Mouse (Mus musculus): ENCODE data around the gene Nelfb. TPM values are rescaled to one million over a fixed set of nuclear protein-coding genes. Genes with fewer than 3 reads are reported as not detected.

Nelfb gene
- total RNA-seq, 2 experiments from 2014 or later, result 62.1 to 68.6 TPM

DNA sequence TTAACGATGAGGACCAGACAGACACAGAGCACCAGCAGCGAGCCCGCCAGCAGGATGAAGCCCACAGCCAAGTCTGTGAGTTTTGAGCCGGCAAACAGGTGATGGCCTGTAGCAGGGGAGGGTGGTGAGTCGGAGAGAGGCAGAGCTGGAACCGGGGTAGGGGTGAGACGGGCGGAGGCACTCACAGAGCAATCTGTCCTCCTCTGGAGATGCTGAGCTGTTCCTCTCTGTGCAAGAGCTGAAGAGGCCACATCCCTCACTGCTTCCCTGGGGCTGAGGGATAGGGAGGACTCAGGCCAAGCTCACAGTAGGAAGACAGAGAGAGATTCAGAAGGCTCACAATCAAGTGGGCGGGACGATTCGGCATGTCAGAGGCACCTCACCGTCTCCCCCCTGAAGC lies 19.7 kb upstream of the Nelfb start:
- no peak for DNase-seq (ENCODE audit: low spot score in 2 of 2)

GRCm38 (mm10) chr2:25230581-25230980 lies 19.3 kb upstream of the Nelfb start:
- DNase-seq (ENCODE audit: low spot score in 2 of 2), result no peak

GRCm38 (mm10) chr2:25229582-25229981 lies 18.3 kb upstream of the Nelfb start:
- DNase-seq (ENCODE audit: low spot score in 2 of 2), result no peak

DNA sequence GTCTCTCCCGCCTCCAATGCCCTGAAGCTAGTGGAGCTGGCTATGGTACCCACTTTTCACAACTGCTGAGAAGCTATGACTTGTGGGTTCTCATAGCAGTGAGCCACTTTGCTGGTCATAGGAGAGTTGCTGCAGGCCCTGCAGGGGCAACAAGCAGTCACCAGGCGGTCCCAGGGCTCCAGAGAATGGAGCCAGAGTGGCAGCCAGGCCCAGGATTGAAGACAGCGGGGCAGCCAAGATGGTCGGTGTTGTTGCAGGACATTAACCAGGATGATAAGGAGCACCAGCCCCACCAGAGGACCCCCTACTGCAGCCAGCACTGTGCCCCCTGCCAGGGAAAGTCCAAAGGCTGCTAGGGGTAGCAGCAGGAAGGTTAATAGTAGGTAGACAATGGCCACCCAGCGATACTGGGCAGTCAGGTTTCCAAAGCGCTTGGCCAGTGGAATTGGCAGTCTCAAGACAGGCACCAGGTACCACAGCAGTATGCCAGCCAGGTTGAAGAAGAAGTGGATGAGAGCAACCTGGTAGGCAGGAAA lies 17.8 kb upstream of the Nelfb start:
- DNase-seq (ENCODE audit: low spot score in 2 of 2), result no peak

GRCm38 (mm10) chr2:25228431-25228889 lies 17.2 kb upstream of the Nelfb start:
- peak; percentile 79 to 81 for DNase-seq (ENCODE audit: low spot score in 2 of 2)

GRCm38 (mm10) chr2:25227406-25227805 lies 16.1 kb upstream of the Nelfb start:
- no peak for DNase-seq (ENCODE audit: low spot score in 2 of 2)

DNA sequence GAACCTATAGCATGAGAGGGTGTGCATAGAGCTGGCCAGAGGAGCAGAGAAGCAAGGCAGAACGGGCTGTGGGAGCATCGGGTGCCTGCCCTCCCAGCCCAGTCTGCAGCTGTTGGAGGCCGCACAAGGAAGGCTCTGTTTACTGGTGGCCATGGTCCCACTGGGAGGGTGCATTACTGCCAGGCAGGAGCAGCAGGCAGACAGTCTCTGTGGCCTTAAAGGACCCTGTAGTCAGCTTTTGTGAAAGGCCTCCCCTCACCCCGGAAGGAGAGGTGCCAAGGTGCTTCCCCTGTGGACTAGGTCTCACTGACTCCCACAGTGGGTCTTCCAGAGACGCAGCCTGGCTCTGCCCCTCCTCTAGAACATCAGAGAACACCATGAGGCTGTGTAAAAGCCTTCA lies 15.6 kb upstream of the Nelfb start:
- no peak for DNase-seq (ENCODE audit: low spot score in 2 of 2)

DNA sequence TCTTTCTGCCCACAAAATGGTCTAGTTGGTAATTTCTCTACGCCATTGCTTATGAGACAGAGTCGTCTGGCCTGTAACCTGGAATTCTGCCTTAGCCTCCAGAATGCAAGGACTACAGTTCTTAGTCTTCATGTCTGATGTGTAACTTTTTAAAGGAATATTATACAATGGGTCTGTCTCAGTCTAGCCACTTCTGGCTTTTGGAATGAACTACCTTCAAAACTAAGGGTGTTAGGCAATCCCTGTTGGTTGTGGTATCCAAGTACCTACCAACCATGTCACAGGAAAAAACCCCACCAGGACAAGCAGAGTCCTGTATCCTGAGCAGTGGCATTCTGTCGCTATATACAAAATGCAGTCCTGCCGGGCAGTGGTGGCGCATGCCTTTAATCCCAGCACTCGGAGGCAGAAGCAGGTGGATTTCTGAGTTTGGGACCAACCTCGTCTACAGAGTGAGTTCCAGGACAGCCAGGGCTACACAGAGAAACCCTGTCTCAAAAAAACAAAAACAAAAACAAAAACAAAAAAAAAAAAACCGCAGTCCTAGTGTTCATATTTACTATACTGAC lies 14.6 kb upstream of the Nelfb start:
- DNase-seq (ENCODE audit: low spot score in 2 of 2), result no peak

GRCm38 (mm10) chr2:25224766-25225752 lies 13.8 kb upstream of the Nelfb start:
- peak; percentile 95 to 98 for DNase-seq (ENCODE audit: low spot score in 2 of 2)

DNA sequence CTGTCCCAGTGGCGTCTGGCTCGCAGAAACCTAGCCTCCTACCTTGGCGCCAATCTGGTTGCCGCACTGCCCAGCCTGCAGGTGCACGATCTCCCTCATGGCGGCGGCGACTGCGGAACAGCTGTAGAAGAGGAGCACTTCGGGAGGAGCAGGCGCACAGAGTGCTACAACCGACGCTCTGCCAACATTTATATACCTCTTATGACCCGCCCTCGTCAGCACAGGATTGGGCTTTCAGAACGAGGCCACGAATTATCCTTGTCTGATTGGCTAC lies 13.1 kb upstream of the Nelfb start, which contains the start of gene Tubb4b:
Gene Tubb4b, minus strand, starts transcription at position 211 of the 274 bp plus-strand sequence.
- no peak for DNase-seq (ENCODE audit: low spot score in 2 of 2)

DNA sequence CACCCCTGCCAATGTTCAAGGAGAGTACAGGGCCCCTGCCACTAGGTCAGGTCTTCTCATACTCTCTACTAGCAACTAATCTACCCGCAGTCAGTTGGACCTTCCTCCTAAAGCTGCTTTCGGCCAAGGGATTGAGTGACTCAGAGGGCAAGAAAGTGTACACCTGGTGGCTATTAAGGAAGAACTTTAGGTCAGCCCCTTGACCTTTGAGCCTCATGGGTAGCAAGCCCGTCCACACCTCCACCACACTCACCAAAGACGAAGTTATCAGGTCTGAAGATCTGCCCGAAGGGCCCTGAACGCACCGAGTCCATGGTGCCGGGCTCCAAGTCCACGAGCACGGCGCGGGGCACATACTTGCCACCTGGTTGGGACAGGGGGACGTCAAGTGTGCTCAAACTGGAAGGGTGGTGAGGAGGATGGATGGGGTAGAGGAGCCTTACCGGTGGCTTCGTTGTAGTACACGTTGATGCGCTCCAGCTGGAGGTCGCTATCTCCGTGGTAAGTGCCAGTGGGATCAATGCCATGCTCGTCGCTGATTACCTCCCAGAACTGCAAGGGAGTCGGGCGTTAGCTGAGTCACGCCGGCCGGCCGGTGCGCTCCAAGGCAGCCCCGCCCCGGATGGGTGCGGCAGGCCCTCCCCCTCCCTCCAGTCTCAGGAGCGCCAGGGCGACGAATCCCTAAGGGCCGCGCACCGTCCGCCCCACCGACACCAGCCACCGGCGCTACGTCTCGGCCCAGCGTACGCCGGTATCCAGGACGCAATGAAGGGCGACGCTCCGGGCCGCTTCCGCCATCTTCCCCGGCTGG lies 12.6 kb upstream of the Nelfb start:
- peak; percentile 74 to 77 for DNase-seq (ENCODE audit: low spot score in 2 of 2)

DNA sequence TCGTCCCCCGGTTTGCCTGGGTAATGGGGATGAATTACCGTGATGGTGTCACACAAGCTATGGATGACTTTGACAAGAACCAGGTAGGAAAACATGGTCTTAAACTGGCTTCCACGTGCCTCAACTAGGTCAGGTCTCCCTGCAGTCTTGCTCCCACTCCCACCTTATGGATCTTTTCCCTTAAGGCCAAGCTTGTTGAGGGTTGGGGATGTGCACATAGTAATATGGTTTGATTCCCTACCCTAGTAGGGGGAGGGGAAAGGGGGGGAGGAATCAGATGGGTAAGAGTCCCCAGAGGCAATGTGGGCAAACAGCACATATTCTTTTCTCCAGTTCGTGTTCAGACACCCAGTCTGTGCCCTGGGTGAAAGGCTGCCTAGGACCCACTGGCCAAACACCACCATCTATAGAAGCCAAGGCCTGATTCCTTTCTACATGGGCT lies 10.1 kb upstream of the Nelfb start:
- DNase-seq (ENCODE audit: low spot score in 2 of 2), result no peak

DNA sequence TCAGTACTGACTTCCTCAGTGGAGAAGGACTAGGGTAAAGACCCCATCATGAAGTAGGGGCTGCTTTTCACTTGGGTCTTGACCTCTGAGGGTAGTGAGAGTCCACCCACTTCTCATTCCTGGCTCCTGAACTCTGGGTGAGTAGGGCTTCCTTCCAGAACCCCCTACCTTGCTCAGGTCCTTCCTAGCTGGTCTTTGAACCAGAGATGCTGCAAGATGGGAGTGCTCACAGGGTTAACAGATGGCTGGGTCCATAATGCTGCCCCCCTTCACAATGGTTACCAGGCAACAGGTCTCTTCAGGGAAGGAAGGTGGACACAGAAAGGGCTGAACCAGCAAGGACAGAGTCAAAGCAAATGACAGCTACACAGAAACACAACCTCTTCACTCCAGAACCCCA lies 7.2 kb upstream of the Nelfb start, which contains the start of gene Fam166a:
Gene Fam166a, plus strand, starts transcription at position 301 of the 400 bp plus-strand sequence.
- DNase-seq (ENCODE audit: low spot score in 2 of 2), result no peak

DNA sequence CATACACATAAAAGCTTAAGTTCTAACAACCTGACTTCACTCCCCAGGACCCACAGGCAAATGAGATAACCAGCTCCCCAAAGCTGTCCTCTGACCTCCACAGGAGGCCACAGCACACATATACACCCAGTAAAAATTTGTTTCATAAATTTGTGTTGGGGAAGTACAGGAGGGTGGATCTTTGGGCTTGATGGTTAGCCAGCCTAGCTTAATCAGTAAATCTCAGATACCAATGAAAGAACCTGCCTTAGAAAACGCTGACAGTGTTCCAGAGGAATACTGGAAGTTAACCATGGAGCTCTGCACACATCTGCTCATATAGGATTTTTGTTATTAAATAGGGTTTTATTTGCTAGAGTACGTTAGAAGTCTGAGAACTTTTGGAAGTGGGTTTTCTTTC lies 6.4 kb upstream of the Nelfb start:
- no peak for DNase-seq (ENCODE audit: low spot score in 2 of 2)

DNA sequence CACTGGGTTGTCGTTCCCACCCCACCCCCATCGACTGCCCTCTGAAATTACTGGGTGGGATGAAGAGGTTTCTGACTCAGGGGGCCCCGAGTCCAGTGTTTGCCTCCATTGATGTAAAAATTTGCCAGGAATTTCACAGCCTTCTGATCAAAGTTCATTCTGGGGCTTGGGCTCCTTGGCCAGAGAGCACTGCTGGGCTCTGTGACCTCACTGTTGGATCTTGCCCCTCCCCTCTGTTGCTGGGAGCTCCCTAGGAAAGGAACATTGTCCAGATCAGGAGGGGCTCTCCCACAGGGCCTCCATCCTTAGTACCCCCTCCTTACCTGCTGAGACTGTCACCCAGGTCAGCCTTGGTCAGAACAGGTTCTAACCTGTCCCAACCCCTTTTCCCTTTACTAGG lies 3.2 kb upstream of the Nelfb start, which contains the start of gene Stpg3:
Gene Stpg3, minus strand, starts transcription at position 194 of the 400 bp plus-strand sequence.
- no peak for DNase-seq (ENCODE audit: low spot score in 2 of 2)

DNA sequence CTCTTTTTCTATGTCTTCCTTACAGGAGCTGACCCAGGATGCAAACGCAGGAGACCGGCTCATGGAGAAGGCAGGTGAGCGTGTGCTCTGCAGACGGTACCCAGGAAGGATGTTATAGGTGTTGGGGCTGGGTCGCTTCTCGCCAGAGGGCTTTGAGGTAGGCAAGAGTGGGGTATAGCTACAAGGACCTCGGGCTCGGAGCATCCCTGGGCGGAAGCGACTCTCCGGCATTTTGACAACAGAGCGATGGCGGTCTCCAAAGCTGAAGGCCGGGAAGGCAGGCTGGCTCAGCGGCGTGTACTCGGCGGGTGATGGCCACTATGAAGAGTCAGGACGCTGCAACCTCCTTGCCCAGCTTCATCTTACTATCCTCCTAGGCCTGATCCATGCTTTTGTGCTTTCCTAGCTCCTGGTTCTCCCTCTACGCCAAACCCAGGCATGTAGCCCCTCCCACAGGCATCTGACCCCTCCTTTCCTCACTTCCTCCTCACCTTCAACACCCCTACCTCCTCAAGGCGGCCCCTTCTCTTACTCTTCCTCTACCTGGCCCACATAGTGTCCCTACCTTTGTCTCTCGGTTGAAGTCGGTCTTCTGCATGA lies 2.1 kb upstream of the Nelfb start:
- no peak for DNase-seq (ENCODE audit: low spot score in 2 of 2)

GRCm38 (mm10) chr2:25210686-25211085 lies 603 bp downstream of the Nelfb start:
- DNase-seq (ENCODE audit: low spot score in 2 of 2), result peak in 1 of 2 experiments; percentile 26

DNA sequence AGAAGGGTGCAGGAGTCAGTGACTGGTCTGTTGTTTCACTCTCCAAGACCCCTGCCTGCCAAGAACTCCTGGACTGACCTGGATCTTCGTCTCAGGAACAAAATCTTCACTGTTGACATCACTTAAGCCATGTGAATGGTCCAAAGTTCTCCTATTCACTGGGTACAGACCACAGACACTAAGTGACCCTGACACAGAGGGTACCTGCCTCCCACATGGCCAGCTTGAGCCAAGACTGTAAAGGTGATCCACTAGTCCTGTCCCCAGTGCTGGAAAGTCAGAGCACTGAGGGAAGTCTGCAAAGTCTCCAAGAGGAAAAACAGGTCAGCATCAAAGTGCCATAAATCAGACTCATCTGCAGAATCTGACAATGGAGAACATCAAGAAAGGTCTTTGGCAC lies 3.7 kb downstream of the Nelfb start:
- no peak for DNase-seq (ENCODE audit: low spot score in 2 of 2)

DNA sequence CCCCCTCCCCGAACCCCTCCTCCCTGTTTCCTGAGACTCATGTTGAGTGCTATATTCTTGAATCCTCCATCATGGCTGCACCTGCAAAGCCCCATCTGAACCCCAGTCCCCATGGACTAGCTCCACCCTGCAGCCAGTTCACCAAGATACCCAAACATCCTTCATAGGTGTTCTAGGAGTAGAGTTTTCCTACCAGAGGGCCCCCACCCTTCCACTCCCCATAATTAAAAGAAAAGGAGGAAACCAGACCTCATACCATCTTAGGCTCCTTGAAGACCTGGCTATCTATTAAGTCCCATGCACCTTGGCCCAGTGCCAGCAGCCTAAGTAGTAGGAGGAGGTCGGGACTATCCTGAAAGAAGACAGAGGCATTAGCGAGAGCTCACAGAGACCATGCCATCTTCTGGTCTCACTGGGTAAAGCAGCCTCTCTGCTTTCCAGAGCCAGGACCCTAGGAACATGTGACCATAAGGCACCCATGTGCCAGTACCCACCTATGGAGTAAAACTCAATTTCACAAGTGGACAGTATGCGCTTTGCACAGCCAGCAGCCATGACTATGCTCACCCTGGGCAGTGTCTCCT lies 7.6 kb downstream of the Nelfb start:
- DNase-seq (ENCODE audit: low spot score in 2 of 2), result no peak

DNA sequence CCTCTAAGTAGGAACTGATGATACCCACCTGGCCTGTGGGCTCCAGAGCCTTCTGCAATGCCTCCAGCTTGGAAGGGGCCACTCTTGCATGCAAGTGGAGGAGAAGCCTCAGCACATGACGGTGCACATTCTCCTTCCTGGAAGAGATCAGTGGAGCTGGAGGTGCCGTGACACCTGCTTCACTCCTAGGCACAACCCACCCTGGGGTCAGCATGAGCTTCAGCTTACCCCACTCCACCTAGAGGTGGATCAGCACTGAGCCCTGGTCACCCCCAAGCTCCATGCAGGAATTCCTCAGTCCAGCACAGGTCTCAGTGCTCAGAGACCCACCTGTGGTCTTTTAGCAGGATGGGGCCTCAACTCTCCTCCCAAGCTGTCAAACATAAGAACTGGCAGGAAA lies 10.7 kb downstream of the Nelfb start:
- no peak for DNase-seq (ENCODE audit: low spot score in 2 of 2)
